Mouse (Mus musculus): ENCODE measurements around the gene Dgcr2. TPM values are rescaled to one million over a fixed set of nuclear protein-coding genes. Genes with fewer than 3 reads are reported as not detected.

Dgcr2 gene
- total RNA-seq, 4 experiments from 2014 or later, result 97.2 to 104 (median 101) TPM

GRCm38 (mm10) chr16:17911052-17911595 lies 12.8 kb upstream of the Dgcr2 start, which contains the start of gene Ess2:
TSS of gene Ess2 (minus strand) at chr16:17911348.
- peak; percentile 81 to 92 for DNase-seq (ENCODE audit: low spot score in 2 of 2)

GRCm38 (mm10) chr16:17896091-17896490 lies 2.3 kb downstream of the Dgcr2 start:
- DNase-seq (ENCODE audit: low spot score in 2 of 2), result no peak

- DNase-seq (ENCODE audit: low spot score in 2 of 2), result no peak
Observed at GRCm38 (mm10) chr16:17893923-17894322, 4.4 kb downstream of the Dgcr2 start, which contains the start of gene Tssk1. TSS of gene Tssk1 (plus strand) at chr16:17894223.

GRCm38 (mm10) chr16:17892606-17893005 lies 5.8 kb downstream of the Dgcr2 start:
- no peak for DNase-seq (ENCODE audit: low spot score in 2 of 2)

GRCm38 (mm10) chr16:17891567-17891959 lies 6.8 kb downstream of the Dgcr2 start, which contains the start of gene Gm20518:
TSS of gene Gm20518 (minus strand) at chr16:17891671.
- DNase-seq (ENCODE audit: low spot score in 2 of 2), result peak; percentile 98

GRCm38 (mm10) chr16:17890917-17891566 lies 7.3 kb downstream of the Dgcr2 start:
- peak; percentile 32 to 58 for DNase-seq (ENCODE audit: low spot score in 2 of 2)

GRCm38 (mm10) chr16:17890342-17890727 lies 8.0 kb downstream of the Dgcr2 start:
- no peak for DNase-seq (ENCODE audit: low spot score in 2 of 2)

- no peak for DNase-seq (ENCODE audit: low spot score in 2 of 2)
Observed at GRCm38 (mm10) chr16:17889689-17890341, 8.5 kb downstream of the Dgcr2 start.

GRCm38 (mm10) chr16:17884116-17884515 lies 14.2 kb downstream of the Dgcr2 start:
- DNase-seq (ENCODE audit: low spot score in 2 of 2), result no peak

- DNase-seq (ENCODE audit: low spot score in 2 of 2), result no peak
Observed at GRCm38 (mm10) chr16:17882196-17882595, 16.2 kb downstream of the Dgcr2 start.

- peak in 1 of 2 experiments; percentile 58 for DNase-seq (ENCODE audit: low spot score in 2 of 2)
Observed at GRCm38 (mm10) chr16:17879571-17879970, 18.8 kb downstream of the Dgcr2 start.

- no peak for DNase-seq (ENCODE audit: low spot score in 2 of 2)
Observed at GRCm38 (mm10) chr16:17876096-17876495, 22.3 kb downstream of the Dgcr2 start.

GRCm38 (mm10) chr16:17875174-17875573 lies 23.2 kb downstream of the Dgcr2 start:
- no peak for DNase-seq (ENCODE audit: low spot score in 2 of 2)

- DNase-seq (ENCODE audit: low spot score in 2 of 2), result no peak
Observed at GRCm38 (mm10) chr16:17872995-17873394, 25.4 kb downstream of the Dgcr2 start.

- no peak for DNase-seq (ENCODE audit: low spot score in 2 of 2)
Observed at GRCm38 (mm10) chr16:17871248-17871647, 27.1 kb downstream of the Dgcr2 start.

GRCm38 (mm10) chr16:17865770-17866169 lies 32.6 kb downstream of the Dgcr2 start:
- no peak for DNase-seq (ENCODE audit: low spot score in 2 of 2)

GRCm38 (mm10) chr16:17865293-17865692 lies 33.1 kb downstream of the Dgcr2 start:
- no peak for DNase-seq (ENCODE audit: low spot score in 2 of 2)

GRCm38 (mm10) chr16:17858592-17858991 lies 39.8 kb downstream of the Dgcr2 start:
- DNase-seq (ENCODE audit: low spot score in 2 of 2), result no peak

- DNase-seq (ENCODE audit: low spot score in 2 of 2), result no peak
Observed at GRCm38 (mm10) chr16:17857157-17857556, 41.2 kb downstream of the Dgcr2 start.

GRCm38 (mm10) chr16:17853263-17853662 lies 45.1 kb downstream of the Dgcr2 start:
- DNase-seq (ENCODE audit: low spot score in 2 of 2), result no peak

GRCm38 (mm10) chr16:17851860-17852259 lies 46.5 kb downstream of the Dgcr2 start:
- no peak for DNase-seq (ENCODE audit: low spot score in 2 of 2)

GRCm38 (mm10) chr16:17851331-17851730 lies 47.0 kb downstream of the Dgcr2 start:
- DNase-seq (ENCODE audit: low spot score in 2 of 2), result no peak

- DNase-seq (ENCODE audit: low spot score in 2 of 2), result no peak
Observed at GRCm38 (mm10) chr16:17849486-17849885, 48.9 kb downstream of the Dgcr2 start.

All from left cerebral cortex, adult 8-10 months (tissue).